Mouse (Mus musculus) macrophage (primary cell): Measurements from ENCODE around the gene Maged1. TPM values are rescaled to one million over a fixed set of nuclear protein-coding genes. Genes with fewer than 3 reads are reported as not detected.
"Not testable (repeated sequence)": the region's sequence is repeated elsewhere in the genome, so short reads cannot be mapped to it uniquely, and the experiment has no call there.

Experiments
- H3K27ac ChIP-seq: fragments of 350-480 bp; formaldehyde crosslinking; 2 replicates; pipeline ENCODE4 v1.9.0; 2021
- H3K36me3 ChIP-seq: fragments of 350-480 bp; formaldehyde crosslinking; 2 replicates; pipeline ENCODE4 v1.9.0; 2021; ENCODE audit errors: inconsistent target
- H3K4me3 ChIP-seq: fragments of 350-480 bp; formaldehyde crosslinking; 2 replicates; pipeline ENCODE4 v1.9.0; 2021; ENCODE audit errors: inconsistent target
- H3K79me2 ChIP-seq: fragments of 350-480 bp; formaldehyde crosslinking; 2 replicates; pipeline ENCODE4 v1.9.0; 2021; ENCODE audit errors: inconsistent target
- WGBS: methylation state at CpG from one replicate; pipeline ENCODE4 v1.1.7; 2026; ENCODE audit warnings: inconsistent platforms; ENCODE audit not compliant: missing documents; 5-methylcytosine and 5-hydroxymethylcytosine counted together
- polyA plus RNA-seq: library from polyadenylated mRNA; stranded (reverse); fragments of 250-400 nt; gene quantifications from 3 replicates; pipeline ENCODE4 v1.2.4, GENCODE M21; 2018; ENCODE audit warnings: inconsistent platforms

Maged1 gene
- polyA plus RNA-seq, 1 experiment from 2014 or later = 24.9 TPM

DNA sequence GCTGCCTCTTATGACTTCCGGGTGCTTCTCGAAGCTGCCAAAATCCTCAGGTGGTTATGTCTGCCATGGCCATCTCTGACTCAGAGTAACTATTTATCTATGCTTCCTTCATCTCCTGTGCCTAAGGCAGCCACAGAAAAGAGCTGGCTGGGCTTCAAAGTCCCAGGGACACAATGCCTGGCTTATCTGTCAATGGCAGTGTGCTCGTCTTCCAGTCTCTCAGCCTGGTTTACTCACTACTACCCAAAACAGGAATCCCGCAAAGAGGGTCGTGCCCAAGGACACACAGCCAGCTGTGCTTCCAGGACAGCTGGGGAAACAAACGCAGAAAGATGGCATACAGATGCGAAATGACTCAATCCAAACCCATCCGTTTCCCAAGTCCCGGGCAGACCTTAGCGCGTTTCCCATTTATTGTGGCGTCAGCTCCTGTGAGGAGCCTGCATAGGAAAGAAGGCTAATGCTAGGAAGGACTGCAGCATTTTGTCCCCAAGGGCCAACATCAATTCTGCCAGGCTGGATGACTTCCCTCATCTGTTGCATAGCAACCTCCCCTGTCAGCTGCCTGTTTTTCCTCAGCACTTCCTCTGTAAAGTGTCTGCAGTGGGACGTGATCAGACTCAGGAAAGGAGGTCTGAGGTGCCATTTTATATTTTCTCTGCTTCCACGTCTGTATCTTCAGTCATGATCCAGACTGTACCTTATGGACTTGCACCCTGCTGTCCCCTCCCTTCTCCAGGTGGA, 34.1 kb downstream of the Maged1 start:
- H3K27ac ChIP-seq, H3K79me2 ChIP-seq, H3K36me3 ChIP-seq, H3K4me3 ChIP-seq: not testable (repeated sequence)
- 71% methylated on average over 4 of the region's 14 CpGs for WGBS

DNA sequence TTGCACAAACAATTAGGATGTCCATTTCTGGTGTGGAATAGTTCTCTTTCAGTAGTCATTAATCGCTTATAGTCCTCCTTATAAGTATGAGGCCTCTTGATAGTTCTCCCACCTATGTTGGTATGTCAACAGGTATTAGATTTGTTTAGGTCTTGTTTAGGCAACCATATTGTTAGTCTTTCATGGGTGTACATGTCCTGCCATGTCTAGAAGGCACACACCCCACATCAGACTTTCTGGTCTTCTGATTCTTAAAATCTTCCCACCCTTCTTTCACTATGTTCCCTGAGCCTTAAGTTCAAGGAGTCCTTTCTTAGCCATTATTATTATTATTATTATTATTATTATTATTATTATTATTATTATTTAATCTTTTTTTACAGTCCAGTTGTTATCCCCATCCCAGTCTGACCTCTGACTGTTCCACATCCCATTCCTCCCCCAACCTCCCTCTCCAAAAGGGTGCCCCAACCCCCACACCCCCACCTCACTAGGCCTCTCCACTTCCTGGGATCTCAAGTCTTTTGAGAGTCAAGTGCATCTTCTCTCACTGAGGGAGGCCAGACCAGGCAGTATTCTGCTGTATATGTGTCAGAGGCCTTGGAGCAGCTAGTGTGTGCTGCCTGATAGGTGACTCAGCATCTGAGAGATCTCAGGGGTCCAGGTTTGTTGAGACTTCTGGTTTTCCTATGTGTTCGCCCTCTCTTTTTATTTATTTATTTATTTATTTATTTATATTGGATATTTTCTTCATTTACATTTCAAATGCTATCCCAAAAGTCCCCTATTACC, 55.7 kb downstream of the Maged1 start:
- H3K27ac ChIP-seq = no peak overlapping the region
- H3K79me2 ChIP-seq = no peaks in the 10 kb centered on the region
- H3K36me3 ChIP-seq = no peaks in the 10 kb centered on the region
- 92% methylated on average over 2 of the region's 2 CpGs for WGBS
- no peak overlapping the region for H3K4me3 ChIP-seq

Other genes starting within 250 kb of the Maged1 start
- gene Fam90a1b, start 175.4 kb downstream of the Maged1 start, polyA plus RNA-seq = not detected in 3 replicates
- 12.0 to 29.2 TPM (median 15.8 TPM) in 3 replicates for gene Apoo, start 175.0 kb downstream of the Maged1 start, polyA plus RNA-seq
- 1.9 to 3.5 TPM (median 2.2 TPM) in 3 replicates for gene Gspt2, start 93.9 kb upstream of the Maged1 start, polyA plus RNA-seq
- 2.0 to 4.7 TPM (median 4.1 TPM) in 3 replicates for gene Zxdb, start 182.4 kb upstream of the Maged1 start, polyA plus RNA-seq